Mouse (Mus musculus) WW6 (cell line): ENCODE measurements around the gene Tmem138.
"Not testable (repeated sequence)": the region's sequence is repeated elsewhere in the genome, so short reads cannot be mapped to it uniquely, and the experiment has no call there.

Source experiments
- DNase-seq: peaks from one replicate; pipeline ENCODE4 v3.0.0-alpha.2; 2013; ENCODE audit warnings: low read depth, low spot score

Gene Tmem138

GRCm38 (mm10) chr19:10569627-10570026 lies 7.5 kb downstream of the Tmem138 start:
- DNase-seq: no peak

- DNase-seq: no peak
Observed at GRCm38 (mm10) chr19:10565217-10565616, 11.9 kb downstream of the Tmem138 start.

- DNase-seq: no peak
Observed at GRCm38 (mm10) chr19:10564278-10564677, 12.9 kb downstream of the Tmem138 start.

GRCm38 (mm10) chr19:10562351-10562750 lies 14.8 kb downstream of the Tmem138 start:
- DNase-seq: no peak

GRCm38 (mm10) chr19:10561558-10562314 lies 15.4 kb downstream of the Tmem138 start:
- DNase-seq: no peak

GRCm38 (mm10) chr19:10560108-10560507 lies 17.1 kb downstream of the Tmem138 start:
- no peak for DNase-seq

- DNase-seq: not testable (repeated sequence)
Observed at GRCm38 (mm10) chr19:10557837-10558375, 19.3 kb downstream of the Tmem138 start.

- DNase-seq: no peak
Observed at GRCm38 (mm10) chr19:10557430-10557829, 19.7 kb downstream of the Tmem138 start.

- no peak for DNase-seq
Observed at GRCm38 (mm10) chr19:10557001-10557400, 20.2 kb downstream of the Tmem138 start.

GRCm38 (mm10) chr19:10555624-10556510 lies 21.3 kb downstream of the Tmem138 start, which contains the start of gene Tmem216:
Gene Tmem216 (minus strand): TSS chr19:10556238.
- DNase-seq: peak; percentile 64

GRCm38 (mm10) chr19:10539454-10539853 lies 37.7 kb downstream of the Tmem138 start:
- no peak for DNase-seq

GRCm38 (mm10) chr19:10530082-10530481 lies 47.1 kb downstream of the Tmem138 start:
- DNase-seq: no peak

GRCm38 (mm10) chr19:10525910-10526309 lies 51.3 kb downstream of the Tmem138 start, which contains the start of gene Sdhaf2:
Gene Sdhaf2 (minus strand): TSS chr19:10526142.
- peak; percentile 9 for DNase-seq

GRCm38 (mm10) chr19:10525106-10525901 lies 51.9 kb downstream of the Tmem138 start, which contains the start of gene Cpsf7:
Gene Cpsf7 (plus strand): TSS chr19:10525266.
- DNase-seq: peak; percentile 78

- no peak for DNase-seq
Observed at GRCm38 (mm10) chr19:10524784-10525105, 52.4 kb downstream of the Tmem138 start.

- no peak for DNase-seq
Observed at GRCm38 (mm10) chr19:10523483-10524080, 53.6 kb downstream of the Tmem138 start.

GRCm38 (mm10) chr19:10521926-10522325 lies 55.2 kb downstream of the Tmem138 start:
- no peak for DNase-seq
